Mouse (Mus musculus) forebrain, embryonic 16.5 days (tissue): Measurements from ENCODE around the gene Sh3bp4. TPM values are rescaled to one million over a fixed set of nuclear protein-coding genes. Genes with fewer than 3 reads are reported as not detected.
A peak's percentile ranks its signal among the peaks of the same experiment; 100 is the strongest.

Experiments used
- ATAC-seq: fragments of 200-750 bp; cut with Nextera tagmentation; 2 replicates; pipeline ENCODE4 v1.8.0; 2017; ENCODE audit warnings: mild to moderate bottlenecking, moderate library complexity
- H3K27ac ChIP-seq: fragments of 300-500 bp; sonication (generic); 2 replicates; pipeline ENCODE4 v1.5.1; 2014; ENCODE audit warnings: low read length, control low read depth
- H3K27me3 ChIP-seq: fragments of 300-500 bp; sonication (generic); replicated peaks from 2 replicates; pipeline ENCODE4 v1.6.1; 2014; ENCODE audit warnings: low read length; ENCODE audit not compliant: control insufficient read depth, insufficient read depth
- H3K36me3 ChIP-seq: fragments of 300-500 bp; sonication (generic); 2 replicates; pipeline ENCODE4 v1.6.1; 2014; ENCODE audit not compliant: control insufficient read depth, insufficient read depth
- H3K4me1 ChIP-seq: fragments of 300-500 bp; sonication (generic); replicated peaks from 2 replicates; pipeline ENCODE4 v1.6.1; 2014; ENCODE audit warnings: low read length; ENCODE audit not compliant: control insufficient read depth, insufficient read depth
- H3K4me2 ChIP-seq: fragments of 300-500 bp; sonication (generic); 2 replicates; pipeline ENCODE4 v1.6.1; 2014; ENCODE audit warnings: mild to moderate bottlenecking, low read length, control low read depth
- H3K4me3 ChIP-seq: fragments of 300-500 bp; sonication (generic); replicated peaks from 2 replicates; pipeline ENCODE4 v1.5.1; 2014; ENCODE audit warnings: mild to moderate bottlenecking, low read length, control low read depth
- H3K9ac ChIP-seq: fragments of 300-500 bp; sonication (generic); replicated peaks from 2 replicates; pipeline ENCODE4 v1.6.1; 2014; ENCODE audit warnings: low read depth, low read length, control low read depth
- H3K9me3 ChIP-seq: fragments of 300-500 bp; sonication (generic); 2 replicates; pipeline ENCODE4 v1.6.1; 2016; ENCODE audit warnings: low read length; ENCODE audit not compliant: control insufficient read depth
- WGBS: fragments of 180-500 bp; shearing (Covaris S2); extraction: QIAGEN DNeasy Blood & Tissue Kit; methylation state at CpG from one replicate; pipeline ENCODE4 v1.1.7; 2014; 5-methylcytosine and 5-hydroxymethylcytosine counted together
- polyA plus RNA-seq: library from polyadenylated mRNA; unstranded; fragments of >200 nt; fragmentation: Nextera tagmentation; extraction: Ambion mirVana; gene quantifications from 2 replicates; pipeline ENCODE4 v1.2.1, GENCODE M21; 2015

Gene Sh3bp4
- 20.6 and 22.2 TPM in 2 replicates for polyA plus RNA-seq

GRCm38 (mm10) chr1:89070103-89070700, at the start of gene Sh3bp4:
Gene Sh3bp4, plus strand, starts transcription at chr1:89070415.
- WGBS = under 1% methylated on average over 44 of the region's 63 CpGs
- H3K36me3 ChIP-seq = no peaks in the 10 kb centered on the region
- peak within 1 kb of the TSS; percentile 80 for H3K4me2 ChIP-seq
- peak within 1 kb of the TSS; percentile 85 for H3K4me3 ChIP-seq
- peak within 1 kb of the TSS; percentile 82 for H3K27ac ChIP-seq
- H3K4me1 ChIP-seq = peaks cover 32% of the 10 kb centered on the region
- H3K9ac ChIP-seq = peak within 1 kb of the TSS; percentile 82
- H3K9me3 ChIP-seq = no peaks in the 10 kb centered on the region
- peak; percentile 89 for ATAC-seq
- no peaks in the 10 kb centered on the region for H3K27me3 ChIP-seq

- Histone ChIP-seq H3K9ac (no peak overlapping the region), H3K27me3 (no peaks in the 10 kb centered on the region), H3K4me1 (0 out of 2 replicates have a peak, but pooled peaks cover 2% of the 10 kb centered on the region), H3K4me2 (no peak overlapping the region), H3K4me3 (no peak overlapping the region), H3K36me3 (no peaks in the 10 kb centered on the region), H3K9me3 (no peaks in the 10 kb centered on the region), H3K27ac (no peak overlapping the region)
- ATAC-seq = no peak
- 84% methylated on average over 7 of the region's 7 CpGs for WGBS
Observed at GRCm38 (mm10) chr1:89022997-89023396, 47.2 kb upstream of the Sh3bp4 start.

GRCm38 (mm10) chr1:89024696-89025612, 45.3 kb upstream of the Sh3bp4 start:
- Histone ChIP-seq H3K9ac (no peak overlapping the region), H3K36me3 (no peaks in the 10 kb centered on the region), H3K9me3 (no peaks in the 10 kb centered on the region), H3K4me2 (no peak overlapping the region), H3K27ac (no peak overlapping the region), H3K27me3 (no peaks in the 10 kb centered on the region), H3K4me1 (0 out of 2 replicates have a peak, but pooled peaks cover 2% of the 10 kb centered on the region), H3K4me3 (no peak overlapping the region)
- ATAC-seq = no peak
- 75% methylated on average over 9 of the region's 9 CpGs for WGBS

- no peak overlapping the region for H3K4me2 ChIP-seq
- H3K9me3 ChIP-seq = no peaks in the 10 kb centered on the region
- H3K4me3 ChIP-seq = no peak overlapping the region
- no peaks in the 10 kb centered on the region for H3K27me3 ChIP-seq
- no peak overlapping the region for H3K9ac ChIP-seq
- H3K36me3 ChIP-seq = no peaks in the 10 kb centered on the region
- H3K27ac ChIP-seq = no peak overlapping the region
- 77% methylated on average over 1 of the region's 1 CpGs for WGBS
- no peak for ATAC-seq
- 0 out of 2 replicates have a peak, but pooled peaks cover 2% of the 10 kb centered on the region for H3K4me1 ChIP-seq
Observed at GRCm38 (mm10) chr1:89026040-89026439, 44.2 kb upstream of the Sh3bp4 start.

GRCm38 (mm10) chr1:89029136-89029927, 40.9 kb upstream of the Sh3bp4 start:
- Histone ChIP-seq H3K9me3 (no peaks in the 10 kb centered on the region), H3K27ac (no peak overlapping the region), H3K9ac (no peak overlapping the region), H3K4me2 (no peak overlapping the region), H3K27me3 (no peaks in the 10 kb centered on the region), H3K4me1 (peaks cover 2% of the 10 kb centered on the region; the same call in 1 of the 2 replicates), H3K4me3 (no peak overlapping the region), H3K36me3 (no peaks in the 10 kb centered on the region)
- 76% methylated on average over 11 of the region's 11 CpGs for WGBS
- ATAC-seq = no peak

GRCm38 (mm10) chr1:89033661-89034060, 36.6 kb upstream of the Sh3bp4 start:
- Histone ChIP-seq H3K27me3 (no peaks in the 10 kb centered on the region), H3K27ac (no peak overlapping the region), H3K9me3 (no peaks in the 10 kb centered on the region), H3K4me3 (no peak overlapping the region), H3K4me2 (no peak overlapping the region), H3K9ac (no peak overlapping the region), H3K36me3 (no peaks in the 10 kb centered on the region), H3K4me1 (no peaks in the 10 kb centered on the region; the same call in 1 of the 2 replicates)
- WGBS = 80% methylated on average over 8 of the region's 8 CpGs
- ATAC-seq = no peak

GRCm38 (mm10) chr1:89034061-89034460, 36.2 kb upstream of the Sh3bp4 start:
- no peak for ATAC-seq
- H3K27ac ChIP-seq = no peak overlapping the region
- no peaks in the 10 kb centered on the region for H3K36me3 ChIP-seq
- no peak overlapping the region for H3K4me3 ChIP-seq
- no peaks in the 10 kb centered on the region for H3K9me3 ChIP-seq
- H3K4me1 ChIP-seq = no peaks in the 10 kb centered on the region; the same call in 1 of the 2 replicates
- 81% methylated on average over 4 of the region's 4 CpGs for WGBS
- H3K9ac ChIP-seq = no peak overlapping the region
- H3K27me3 ChIP-seq = no peaks in the 10 kb centered on the region
- no peak overlapping the region for H3K4me2 ChIP-seq

GRCm38 (mm10) chr1:89035115-89035514, 35.1 kb upstream of the Sh3bp4 start:
- WGBS = 66% methylated on average over 5 of the region's 5 CpGs
- Histone ChIP-seq H3K9ac (no peak overlapping the region), H3K4me3 (no peak overlapping the region), H3K36me3 (no peaks in the 10 kb centered on the region), H3K9me3 (no peaks in the 10 kb centered on the region), H3K4me1 (no peaks in the 10 kb centered on the region; the same call in 1 of the 2 replicates), H3K4me2 (no peak overlapping the region), H3K27ac (no peak overlapping the region), H3K27me3 (no peaks in the 10 kb centered on the region)
- peak; percentile 86 for ATAC-seq

GRCm38 (mm10) chr1:89039836-89040235, 30.4 kb upstream of the Sh3bp4 start:
- no peak for ATAC-seq
- Histone ChIP-seq H3K27ac (no peak overlapping the region), H3K9ac (no peak overlapping the region), H3K27me3 (no peaks in the 10 kb centered on the region), H3K4me3 (no peak overlapping the region), H3K36me3 (no peaks in the 10 kb centered on the region), H3K4me2 (no peak overlapping the region), H3K4me1 (no peaks in the 10 kb centered on the region), H3K9me3 (no peaks in the 10 kb centered on the region)
- WGBS = 74% methylated on average over 2 of the region's 2 CpGs
